Mouse (Mus musculus) hindbrain, embryonic 16.5 days (tissue): ENCODE data around the gene Vps29. TPM values are rescaled to one million over a fixed set of nuclear protein-coding genes. Genes with fewer than 3 reads are reported as not detected.

ENCODE experiments used
- ATAC-seq: fragments of 200-750 bp; cut with Nextera tagmentation; 2 replicates; pipeline ENCODE4 v1.8.0; 2017; ENCODE audit warnings: moderate TSS enrichment, moderate library complexity
- H3K27ac ChIP-seq: fragments of 300-500 bp; sonication (generic); 2 replicates; pipeline ENCODE4 v1.5.1; 2014; ENCODE audit warnings: low read depth, mild to moderate bottlenecking, control low read depth, low read length, moderate library complexity
- H3K27me3 ChIP-seq: fragments of 300-500 bp; sonication (generic); replicated peaks from 2 replicates; pipeline ENCODE4 v1.6.1; 2014; ENCODE audit warnings: low read length; ENCODE audit not compliant: control insufficient read depth, insufficient read depth
- H3K36me3 ChIP-seq: fragments of 300-500 bp; sonication (generic); 2 replicates; pipeline ENCODE4 v1.6.1; 2014; ENCODE audit warnings: mild to moderate bottlenecking, low read length, moderate library complexity, mixed read lengths; ENCODE audit not compliant: control insufficient read depth, insufficient read depth
- H3K4me1 ChIP-seq: fragments of 300-500 bp; sonication (generic); 2 replicates; pipeline ENCODE4 v1.6.1; 2014; ENCODE audit warnings: low read depth, low read length; ENCODE audit not compliant: control insufficient read depth, insufficient read depth
- H3K4me2 ChIP-seq: fragments of 300-500 bp; sonication (generic); 2 replicates; pipeline ENCODE4 v1.6.1; 2014; ENCODE audit warnings: mild to moderate bottlenecking, low read length, control low read depth, moderate library complexity
- H3K4me3 ChIP-seq: fragments of 300-500 bp; sonication (generic); 2 replicates; pipeline ENCODE4 v1.5.1; 2014; ENCODE audit warnings: mild to moderate bottlenecking, low read length, control low read depth, moderate library complexity
- H3K9ac ChIP-seq: fragments of 300-500 bp; sonication (generic); 2 replicates; pipeline ENCODE4 v1.6.1; 2014; ENCODE audit warnings: low read depth, mild to moderate bottlenecking, control low read depth, low read length, moderate library complexity
- H3K9me3 ChIP-seq: fragments of 300-500 bp; sonication (generic); 2 replicates; pipeline ENCODE4 v1.6.1; 2014; ENCODE audit warnings: mild to moderate bottlenecking, low read length, moderate library complexity; ENCODE audit not compliant: control insufficient read depth
- WGBS: fragments of 180-500 bp; shearing (Covaris S2); extraction: QIAGEN DNeasy Blood & Tissue Kit; methylation state at CpG from one replicate; pipeline ENCODE4 v1.1.7; 2014; 5-methylcytosine and 5-hydroxymethylcytosine counted together
- polyA plus RNA-seq: library from polyadenylated mRNA; unstranded; fragments of >200 nt; fragmentation: Nextera tagmentation; extraction: Ambion mirVana; gene quantifications from 2 replicates; pipeline ENCODE4 v1.2.1, GENCODE M21; 2015

The Vps29 gene
- polyA plus RNA-seq, 1 experiment from 2014 or later: 353 TPM

DNA sequence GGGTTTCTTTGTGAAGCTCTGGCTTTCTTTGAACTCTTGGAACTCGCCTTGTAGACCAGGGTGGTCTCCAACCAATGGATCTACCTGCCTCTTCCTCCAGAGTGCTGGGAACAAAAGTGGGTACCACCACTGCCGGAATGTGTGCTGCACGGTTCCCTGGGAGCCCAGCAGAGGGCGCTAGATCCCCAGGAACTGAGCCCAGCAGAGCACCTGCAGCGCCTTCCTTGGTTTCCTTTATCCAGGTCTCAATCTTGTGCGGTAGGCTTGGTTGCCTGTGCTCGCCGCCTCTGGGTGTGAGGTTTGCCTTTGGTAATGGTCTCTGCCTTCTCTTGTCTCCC, 47.1 kb downstream of the Vps29 start:
- Histone ChIP-seq H3K27ac (no peak overlapping the region), H3K27me3 (no peaks in the 10 kb centered on the region), H3K9ac (no peak overlapping the region), H3K36me3 (peaks cover 45% of the 10 kb centered on the region), H3K4me1 (no peaks in the 10 kb centered on the region), H3K4me2 (no peak overlapping the region), H3K9me3 (no peaks in the 10 kb centered on the region), H3K4me3 (no peak overlapping the region)
- 16% methylated on average over 8 of the region's 8 CpGs for WGBS
- ATAC-seq: no peak

DNA sequence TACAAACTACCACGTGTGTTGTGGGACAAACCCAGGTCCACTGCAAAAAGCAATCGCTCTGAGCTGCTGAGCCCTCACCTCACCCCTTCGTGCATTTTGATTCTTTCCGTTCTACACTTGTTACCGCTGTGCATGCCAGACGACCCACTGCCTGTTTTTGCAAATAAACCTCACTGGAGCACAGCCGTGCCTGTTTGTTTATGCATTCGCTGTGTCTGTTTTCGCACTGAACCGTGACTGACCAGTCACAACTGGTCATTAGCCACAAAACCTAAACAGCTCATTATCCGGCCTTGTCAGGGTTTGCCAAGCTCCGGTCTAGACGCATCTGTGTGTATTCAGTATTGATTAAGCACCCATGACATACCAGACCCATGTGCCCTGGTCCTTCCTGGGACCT, 48.0 kb downstream of the Vps29 start:
- H3K4me1 ChIP-seq: no peaks in the 10 kb centered on the region
- H3K27me3 ChIP-seq: no peaks in the 10 kb centered on the region
- peak; percentile 24; the same call in 1 of the 2 replicates for ATAC-seq
- no peak overlapping the region for H3K27ac ChIP-seq
- 77% methylated on average over 13 of the region's 13 CpGs for WGBS
- H3K9me3 ChIP-seq: no peaks in the 10 kb centered on the region
- no peak overlapping the region for H3K4me3 ChIP-seq
- H3K9ac ChIP-seq: no peak overlapping the region
- H3K4me2 ChIP-seq: no peak overlapping the region
- H3K36me3 ChIP-seq: peaks cover 48% of the 10 kb centered on the region

GRCm38 (mm10) chr5:122402772-122403171, 48.6 kb downstream of the Vps29 start:
- Histone ChIP-seq H3K9ac (no peak overlapping the region), H3K4me1 (no peaks in the 10 kb centered on the region), H3K27me3 (no peaks in the 10 kb centered on the region), H3K4me2 (no peak overlapping the region), H3K4me3 (no peak overlapping the region), H3K36me3 (peaks cover 49% of the 10 kb centered on the region), H3K9me3 (no peaks in the 10 kb centered on the region), H3K27ac (no peak overlapping the region)
- WGBS: 87% methylated on average over 5 of the region's 5 CpGs
- ATAC-seq: peak; percentile 48

DNA sequence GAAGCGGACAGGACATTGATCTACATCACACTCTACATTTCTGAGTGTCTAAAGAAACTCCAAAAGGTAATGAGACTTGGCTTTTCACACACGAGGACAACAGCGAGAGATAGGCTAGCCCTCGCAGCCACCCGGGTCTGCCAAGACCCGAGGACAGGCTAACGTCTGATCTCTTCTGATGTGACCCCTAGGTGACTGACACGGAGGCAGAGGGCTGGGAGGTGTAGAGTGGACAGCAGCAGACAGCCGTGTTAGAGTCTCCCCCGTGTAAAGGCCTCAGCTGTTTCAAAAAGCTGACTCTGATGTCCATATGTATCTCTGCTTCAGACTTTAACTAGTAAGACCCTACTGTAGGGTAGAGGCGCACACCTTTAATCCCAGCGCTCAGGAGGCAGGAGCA, 49.2 kb downstream of the Vps29 start:
- Histone ChIP-seq H3K4me3 (no peak overlapping the region), H3K27me3 (no peaks in the 10 kb centered on the region), H3K9me3 (no peaks in the 10 kb centered on the region), H3K27ac (no peak overlapping the region), H3K36me3 (peaks cover 49% of the 10 kb centered on the region), H3K9ac (no peak overlapping the region), H3K4me2 (no peak overlapping the region), H3K4me1 (no peaks in the 10 kb centered on the region)
- WGBS: 89% methylated on average over 12 of the region's 12 CpGs
- ATAC-seq: no peak

- no peak overlapping the region for H3K27ac ChIP-seq
- 95% methylated on average over 10 of the region's 10 CpGs for WGBS
Observed at GRCm38 (mm10) chr5:122405537-122405936, 51.4 kb downstream of the Vps29 start.

GRCm38 (mm10) chr5:122409692-122410645, 55.8 kb downstream of the Vps29 start:
- H3K4me1 ChIP-seq: no peaks in the 10 kb centered on the region
- no peaks in the 10 kb centered on the region for H3K9me3 ChIP-seq
- no peak overlapping the region for H3K4me3 ChIP-seq
- no peak overlapping the region for H3K27ac ChIP-seq
- WGBS: 84% methylated on average over 19 of the region's 19 CpGs
- no peak for ATAC-seq
- H3K4me2 ChIP-seq: no peak overlapping the region
- no peaks in the 10 kb centered on the region for H3K27me3 ChIP-seq
- peaks cover 26% of the 10 kb centered on the region for H3K36me3 ChIP-seq
- no peak overlapping the region for H3K9ac ChIP-seq

More at GRCm38 (mm10) chr5:122405537-122405936, 51.4 kb downstream of the Vps29 start:
- Histone ChIP-seq H3K4me2 (no peak overlapping the region), H3K27me3 (no peaks in the 10 kb centered on the region), H3K36me3 (peaks cover 45% of the 10 kb centered on the region), H3K4me1 (no peaks in the 10 kb centered on the region), H3K4me3 (no peak overlapping the region), H3K9me3 (no peaks in the 10 kb centered on the region), H3K9ac (no peak overlapping the region)
- no peak for ATAC-seq

DNA sequence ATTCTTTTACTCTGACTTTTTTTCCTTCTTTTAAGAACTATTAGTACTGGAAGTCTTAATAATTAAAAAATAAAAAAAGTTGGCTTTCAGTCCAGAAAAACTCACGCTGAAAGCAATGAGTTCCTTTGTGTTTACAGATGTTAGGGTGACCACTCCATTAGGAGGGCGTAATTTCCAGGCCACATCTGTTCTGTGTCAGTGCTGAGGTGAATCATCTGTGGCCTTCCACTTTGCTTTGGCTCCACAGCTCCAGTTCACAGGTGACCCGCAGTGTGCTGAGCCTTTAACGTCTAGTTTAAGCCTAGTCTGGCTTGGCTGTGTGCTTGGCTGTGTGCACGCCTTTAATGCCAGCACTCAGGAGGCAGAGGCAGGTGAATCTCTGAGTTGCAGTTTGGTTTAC, 57.7 kb downstream of the Vps29 start:
- H3K36me3 ChIP-seq: peaks cover 12% of the 10 kb centered on the region
- no peaks in the 10 kb centered on the region for H3K9me3 ChIP-seq
- no peak overlapping the region for H3K27ac ChIP-seq
- WGBS: 88% methylated on average over 5 of the region's 5 CpGs
- no peak for ATAC-seq
- no peaks in the 10 kb centered on the region for H3K4me1 ChIP-seq
- no peak overlapping the region for H3K4me2 ChIP-seq
- no peak overlapping the region for H3K9ac ChIP-seq
- no peak overlapping the region for H3K4me3 ChIP-seq
- no peaks in the 10 kb centered on the region for H3K27me3 ChIP-seq

DNA sequence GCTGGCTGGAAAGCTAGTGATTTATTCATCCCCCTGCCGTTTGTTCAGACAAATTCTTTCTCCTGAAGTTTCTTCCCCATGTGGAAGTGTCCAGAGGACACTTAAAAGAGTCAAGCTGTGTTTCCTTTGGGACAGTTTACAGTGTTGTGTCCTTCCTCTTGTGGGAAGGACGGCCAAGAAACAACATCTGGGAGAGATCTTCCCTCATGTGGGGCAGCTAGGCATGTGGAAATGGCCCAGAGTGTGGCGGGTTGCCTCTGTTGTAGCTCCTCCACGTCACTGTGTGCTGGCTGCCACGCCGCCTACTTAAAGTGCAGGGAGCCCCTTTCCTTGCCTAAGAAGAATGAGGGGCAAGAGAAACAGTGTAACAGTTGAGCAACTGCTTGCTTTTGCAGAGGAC, 58.7 kb downstream of the Vps29 start:
- 57% methylated on average over 6 of the region's 6 CpGs for WGBS
- Histone ChIP-seq H3K9ac (no peak overlapping the region), H3K36me3 (peaks cover 7% of the 10 kb centered on the region), H3K27ac (no peak overlapping the region), H3K4me1 (no peaks in the 10 kb centered on the region), H3K27me3 (no peaks in the 10 kb centered on the region), H3K9me3 (no peaks in the 10 kb centered on the region), H3K4me3 (no peak overlapping the region), H3K4me2 (no peak overlapping the region)
- no peak for ATAC-seq

DNA sequence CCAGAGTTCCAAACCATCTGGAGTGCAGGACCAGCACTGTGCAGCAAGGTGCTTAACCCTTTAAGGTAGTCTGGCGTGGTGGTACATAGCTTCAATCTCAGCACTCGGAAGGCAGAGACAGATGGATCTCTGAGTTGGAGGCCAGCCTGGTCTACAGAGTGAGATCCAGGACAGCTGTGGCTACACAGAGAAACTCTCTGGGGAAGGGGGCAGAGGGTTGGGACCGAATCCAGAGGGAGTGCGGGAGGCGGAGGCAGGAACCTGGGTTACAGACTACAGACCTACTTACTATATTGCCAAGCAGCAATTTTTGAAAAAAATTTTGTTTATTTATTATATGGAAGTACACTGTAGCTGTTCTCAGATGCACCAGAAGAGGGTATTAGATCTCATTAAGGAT, 60.2 kb downstream of the Vps29 start:
- H3K27ac ChIP-seq: no peak overlapping the region
- H3K9me3 ChIP-seq: no peaks in the 10 kb centered on the region
- 91% methylated on average over 5 of the region's 5 CpGs for WGBS
- no peak overlapping the region for H3K9ac ChIP-seq
- H3K4me2 ChIP-seq: no peak overlapping the region
- no peaks in the 10 kb centered on the region for H3K4me1 ChIP-seq
- no peak for ATAC-seq
- no peak overlapping the region for H3K4me3 ChIP-seq
- no peaks in the 10 kb centered on the region for H3K27me3 ChIP-seq
- peaks cover 7% of the 10 kb centered on the region for H3K36me3 ChIP-seq
